Mouse (Mus musculus) right cerebral cortex, postnatal 36 days (tissue): ENCODE results near the gene Sfi1.
"Not testable (repeated sequence)": the region's sequence is repeated elsewhere in the genome, so short reads cannot be mapped to it uniquely, and the experiment has no call there.

Experiments used
- DNase-seq, 2 experiments: peaks; one replicate each; pipeline ENCODE4 v3.0.0; 2022; ENCODE audit warnings: low spot score in 2 of 2, mixed read lengths in 1 of 2

The Sfi1 gene

GRCm38 (mm10) chr11:3193363-3193762 lies at the start of gene Sfi1:
Gene Sfi1 (minus strand): TSS chr11:3193463.
- DNase-seq = no peak

- DNase-seq = no peak
Measured at GRCm38 (mm10) chr11:3242395-3242794, 49.1 kb upstream of the Sfi1 start.

DNA sequence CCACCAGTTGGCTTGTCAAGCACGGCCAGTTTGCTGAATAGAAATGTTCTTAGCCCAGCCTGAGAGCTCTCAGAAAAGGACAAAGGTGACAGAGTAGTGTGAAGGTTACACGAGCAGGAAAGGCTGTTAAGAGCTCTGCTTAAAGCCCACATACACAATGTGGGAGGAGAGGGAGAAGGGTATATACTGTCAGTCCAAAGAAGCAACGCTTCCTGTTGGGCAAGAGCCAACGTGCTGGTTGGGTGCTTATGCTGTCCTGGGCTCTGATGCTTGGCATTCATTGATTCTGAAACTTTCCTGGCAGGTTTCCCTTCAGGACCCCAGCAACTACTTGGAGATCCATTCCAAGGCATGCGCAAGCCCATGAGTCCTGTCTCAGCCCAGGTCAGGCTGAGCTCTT lies 42.0 kb upstream of the Sfi1 start:
- DNase-seq = no peak

DNA sequence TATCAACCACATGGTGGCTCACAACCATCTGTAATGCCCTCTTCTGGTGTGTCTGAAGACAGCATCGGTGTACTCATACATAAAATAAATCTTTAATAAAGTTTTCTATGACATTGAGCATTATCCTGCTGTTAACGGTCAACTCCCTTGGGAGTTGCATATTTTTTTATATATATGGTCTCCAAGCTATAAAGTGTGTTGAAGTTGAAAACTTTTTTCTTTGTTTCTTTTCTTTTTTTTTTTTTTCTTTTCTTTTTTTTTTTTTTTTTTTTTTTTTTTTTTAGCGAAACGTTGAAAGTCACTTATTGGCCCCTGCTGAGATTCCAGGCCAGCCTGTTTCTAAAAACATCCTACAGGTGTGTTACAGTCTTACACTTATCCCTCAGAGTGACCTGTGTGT lies 40.4 kb upstream of the Sfi1 start:
- no peak for DNase-seq

GRCm38 (mm10) chr11:3232248-3232647 lies 39.0 kb upstream of the Sfi1 start:
- no peak for DNase-seq

DNA sequence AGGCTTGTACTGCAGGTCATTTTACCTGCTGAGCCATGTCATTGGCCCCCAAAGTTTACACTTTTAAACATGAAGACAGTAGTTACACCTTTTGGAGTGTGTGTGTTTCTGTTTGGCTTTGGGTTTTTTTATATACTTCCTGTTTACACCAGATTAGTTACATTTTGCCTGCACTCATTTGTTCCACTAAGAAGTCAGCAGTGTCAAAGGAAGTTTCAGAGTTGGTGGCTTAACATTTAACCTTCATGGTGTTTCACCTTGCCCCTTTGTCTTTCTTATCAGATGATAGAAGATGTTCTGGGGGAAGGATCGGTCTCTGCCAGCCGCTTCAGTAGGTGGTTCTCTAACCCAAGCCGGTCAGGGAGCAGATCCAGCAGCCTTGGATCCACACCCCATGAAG lies 33.9 kb upstream of the Sfi1 start:
- DNase-seq = no peak

DNA sequence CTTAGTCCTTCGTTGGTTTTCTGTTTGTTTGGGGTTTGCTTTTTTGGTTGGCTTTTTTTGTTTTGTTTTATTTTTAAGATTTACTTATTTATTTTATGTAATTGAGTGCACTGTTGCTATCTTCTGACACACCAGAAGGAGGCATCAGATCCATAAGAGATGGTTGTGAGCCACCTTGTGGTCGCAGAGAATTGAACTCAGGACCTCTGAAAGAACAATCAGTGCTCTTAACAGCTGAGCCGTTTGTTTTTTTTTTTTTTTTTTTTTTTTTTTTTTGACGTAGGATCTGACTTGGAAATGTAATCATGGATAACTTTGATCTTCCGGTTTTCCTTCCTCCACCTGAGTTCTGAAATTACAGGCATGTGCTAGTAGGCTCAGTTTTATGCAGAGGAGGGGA lies 29.8 kb upstream of the Sfi1 start:
- DNase-seq = no peak

GRCm38 (mm10) chr11:3212526-3212925 lies 19.3 kb upstream of the Sfi1 start:
- no peak for DNase-seq

- no peak for DNase-seq
Measured at GRCm38 (mm10) chr11:3206783-3207182, 13.5 kb upstream of the Sfi1 start.

DNA sequence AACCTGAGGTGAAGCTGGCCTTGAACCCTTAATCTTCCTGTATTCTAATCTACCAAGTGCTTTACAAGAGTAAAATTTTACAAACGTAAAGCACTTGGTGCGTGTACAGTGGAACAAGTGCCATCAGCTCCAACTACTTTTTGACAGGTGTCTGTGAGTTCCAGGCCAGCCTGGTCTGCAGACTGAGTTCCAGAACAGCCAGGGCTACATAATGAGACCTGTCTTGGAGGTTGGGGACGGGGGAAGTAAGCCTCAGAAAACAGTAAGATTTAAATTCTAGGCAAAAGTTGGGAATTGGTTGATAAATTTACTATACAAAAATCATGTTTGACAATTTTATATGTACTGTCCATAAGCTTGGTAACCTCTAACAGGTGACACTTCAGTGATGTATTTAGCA lies 11.9 kb upstream of the Sfi1 start:
- DNase-seq = no peak

- DNase-seq = no peak
Measured at GRCm38 (mm10) chr11:3203771-3204170, 10.5 kb upstream of the Sfi1 start.

DNA sequence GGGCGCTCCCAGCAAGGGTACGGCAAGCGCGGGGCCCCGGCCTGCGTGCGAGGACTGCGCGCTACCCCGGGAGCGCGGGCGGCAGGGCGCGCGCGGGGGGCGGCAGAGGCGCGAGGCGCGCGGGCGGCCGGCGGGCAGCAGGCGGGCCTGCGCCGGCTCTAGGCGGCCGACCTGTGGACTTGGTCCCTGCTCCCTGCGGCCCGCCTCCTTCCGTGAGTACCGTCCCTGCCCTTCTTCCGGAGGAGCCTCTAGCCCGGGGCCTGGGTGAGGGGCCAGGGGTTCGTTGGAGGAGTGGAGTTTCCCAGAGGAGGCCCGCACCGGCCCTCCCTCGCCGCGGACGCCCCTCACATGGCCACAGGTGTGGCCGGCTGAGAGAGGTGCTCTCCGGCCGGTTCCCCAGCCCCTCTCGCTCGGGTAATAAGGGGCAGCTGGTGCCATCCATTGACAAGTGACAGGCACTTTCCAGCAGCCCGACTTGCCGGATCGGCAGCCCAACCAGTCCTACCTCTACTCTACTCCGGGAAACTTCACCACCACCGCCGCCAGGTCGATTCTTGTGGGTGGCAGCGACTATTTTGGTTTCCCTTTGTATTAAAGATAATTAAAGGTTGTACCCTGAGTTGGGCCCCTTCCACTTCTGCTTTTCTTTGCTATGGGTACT lies 9.6 kb upstream of the Sfi1 start:
- DNase-seq = peak in 1 of 2 experiments; percentile 30

GRCm38 (mm10) chr11:3202231-3202701 lies 9.0 kb upstream of the Sfi1 start, which contains the start of gene Eif4enif1:
Gene Eif4enif1 (plus strand): TSS chr11:3202392.
- DNase-seq = peak; percentile 80 to 86

DNA sequence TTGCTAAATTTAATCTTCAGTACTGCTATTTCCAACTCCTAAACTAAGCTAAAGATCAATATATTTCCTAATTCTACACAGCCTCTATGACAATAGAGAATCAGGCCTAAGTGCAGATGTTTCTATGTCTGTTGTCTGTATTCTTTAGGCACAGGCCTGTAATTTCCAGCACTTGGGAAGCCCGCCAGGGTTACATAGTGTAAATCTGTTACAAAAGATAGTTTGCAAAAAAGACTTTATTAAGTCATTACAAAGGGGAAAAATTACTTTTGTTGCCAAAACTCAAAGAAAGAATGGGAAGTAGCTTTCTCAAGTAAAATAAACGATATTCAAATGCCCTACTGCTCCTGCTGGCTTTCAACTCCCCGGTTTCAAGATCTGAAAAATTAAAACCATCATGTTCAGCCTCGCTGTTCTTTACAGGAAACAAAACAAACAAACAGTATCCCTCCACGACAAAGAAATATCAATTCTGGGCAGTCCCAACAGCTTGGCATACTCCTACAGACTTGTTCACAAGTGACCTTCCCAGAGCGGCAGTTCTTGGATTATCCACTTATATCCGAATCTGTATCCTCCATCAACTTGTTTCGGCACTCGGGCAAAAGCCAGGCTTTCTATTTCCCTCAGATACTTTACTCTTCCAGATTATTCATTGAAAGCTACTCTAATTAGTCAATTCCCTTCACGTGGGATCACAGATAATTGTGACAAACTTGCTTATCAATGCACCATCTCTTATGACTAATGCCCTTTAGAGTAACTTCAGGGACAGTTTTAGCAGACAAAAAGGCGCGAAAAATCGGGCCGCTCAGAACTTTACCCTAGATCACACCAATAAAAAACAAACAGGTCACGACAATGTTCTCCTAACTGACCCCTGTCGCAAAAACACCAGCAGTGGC lies 8.3 kb upstream of the Sfi1 start:
- no peak for DNase-seq

DNA sequence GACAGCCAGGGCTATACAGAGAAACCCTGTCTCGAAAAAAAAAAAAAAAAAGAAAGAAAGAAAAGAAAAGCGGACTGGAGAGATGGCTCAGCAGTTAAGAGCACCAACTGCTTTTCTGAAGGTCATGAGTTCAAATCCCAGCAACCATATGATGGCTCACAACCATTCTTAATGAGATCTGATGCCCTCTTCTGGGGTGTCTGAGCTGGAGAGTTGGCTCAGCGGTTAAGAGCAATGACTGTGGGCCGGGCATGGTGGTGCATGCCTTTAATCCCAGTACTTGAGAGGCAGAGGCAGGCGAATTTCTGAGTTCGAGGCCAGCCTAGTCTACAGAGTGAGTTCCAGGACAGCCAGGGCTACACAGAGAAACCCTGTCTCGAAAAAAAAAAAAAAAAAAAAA lies 7.4 kb upstream of the Sfi1 start:
- DNase-seq = not testable (repeated sequence)

DNA sequence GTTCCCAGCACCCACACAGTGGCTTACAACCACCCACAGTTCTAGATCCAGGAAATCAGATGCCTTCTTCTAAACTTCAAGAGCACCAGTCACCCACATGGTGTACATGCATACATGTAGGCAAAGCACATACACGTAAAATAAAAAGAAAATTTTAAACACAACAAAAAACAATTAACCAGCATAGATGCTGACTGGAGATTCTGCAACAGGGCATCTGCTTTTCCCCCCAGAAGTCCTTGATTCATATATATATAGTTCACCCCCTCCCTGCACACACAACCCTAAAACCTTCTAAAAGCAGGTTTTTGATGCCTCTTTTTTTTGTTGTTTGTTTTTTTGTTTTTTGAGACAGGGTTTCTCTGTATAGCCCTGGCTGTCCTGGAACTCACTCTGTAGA lies 10.6 kb downstream of the Sfi1 start:
- not testable (repeated sequence) for DNase-seq

DNA sequence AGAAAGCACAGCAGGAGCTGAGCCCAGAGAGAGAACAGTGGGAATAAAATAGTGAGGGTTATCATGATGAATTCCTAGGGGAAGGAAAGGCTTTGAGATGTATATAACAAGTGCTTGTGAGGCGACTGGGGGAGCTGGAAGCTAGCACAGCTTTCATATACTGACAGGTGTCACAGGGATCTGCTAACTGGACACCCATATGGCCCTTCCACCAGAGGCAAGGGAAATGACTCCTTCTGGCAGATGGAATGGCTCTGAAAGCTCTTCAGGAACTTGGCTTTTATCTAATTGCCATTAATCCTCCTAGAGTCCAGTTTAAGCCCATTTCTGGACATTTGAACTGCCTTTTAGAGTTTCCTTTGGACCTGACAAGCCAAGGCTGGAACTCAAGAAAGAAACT lies 11.3 kb downstream of the Sfi1 start:
- not testable (repeated sequence) for DNase-seq

DNA sequence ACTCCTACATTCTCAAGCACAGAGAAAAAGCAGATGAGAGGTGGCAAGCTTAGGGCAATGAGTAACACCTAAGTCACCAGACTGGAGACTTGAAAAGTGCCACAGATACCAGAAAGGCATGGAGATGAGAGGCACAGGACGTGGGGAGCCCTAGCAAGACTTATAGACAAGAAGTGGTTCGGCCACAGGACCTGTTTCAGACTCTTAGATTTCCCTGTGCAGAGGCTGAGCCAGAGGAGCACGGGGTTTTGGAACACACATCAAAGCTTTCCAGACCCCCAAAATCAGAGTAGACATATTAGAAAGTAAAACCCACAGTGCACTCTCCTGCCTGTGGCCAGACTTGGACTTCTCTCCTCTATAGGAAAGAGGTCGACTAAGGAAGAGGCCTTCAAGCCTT lies 12.0 kb downstream of the Sfi1 start:
- DNase-seq = peak; percentile 73 to 80

DNA sequence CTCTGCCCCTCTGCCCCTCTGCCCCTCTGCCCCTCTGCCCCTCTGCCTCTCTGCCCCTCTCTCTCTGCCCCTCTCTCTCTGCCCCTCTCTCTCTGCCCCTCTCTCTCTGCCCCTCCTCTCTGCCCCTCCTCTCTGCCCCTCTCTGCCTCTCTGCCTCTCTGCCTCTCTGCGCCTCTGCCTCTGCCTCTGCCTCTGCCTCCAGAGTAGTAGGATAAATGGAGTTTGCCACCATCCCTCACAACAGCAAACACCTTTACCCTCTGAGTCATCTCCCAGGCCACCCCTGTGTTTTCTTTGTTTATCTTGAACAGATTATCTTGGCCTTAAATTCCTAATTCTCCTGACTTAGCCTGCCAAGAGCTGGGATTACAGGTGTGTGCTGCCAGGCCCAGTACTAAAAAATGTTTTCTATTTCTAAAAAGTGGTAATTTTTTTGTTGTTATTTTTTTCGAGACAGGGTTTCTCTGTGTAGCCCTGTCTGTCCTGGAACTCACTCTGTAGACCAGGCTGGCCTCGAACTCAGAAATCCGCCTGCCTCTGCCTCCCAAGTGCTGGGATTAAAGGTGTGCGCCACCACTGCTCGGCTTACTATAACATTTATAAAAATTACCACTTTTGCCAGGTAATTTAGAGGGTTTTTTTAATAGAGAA lies 12.6 kb downstream of the Sfi1 start:
- DNase-seq = not testable (repeated sequence)

DNA sequence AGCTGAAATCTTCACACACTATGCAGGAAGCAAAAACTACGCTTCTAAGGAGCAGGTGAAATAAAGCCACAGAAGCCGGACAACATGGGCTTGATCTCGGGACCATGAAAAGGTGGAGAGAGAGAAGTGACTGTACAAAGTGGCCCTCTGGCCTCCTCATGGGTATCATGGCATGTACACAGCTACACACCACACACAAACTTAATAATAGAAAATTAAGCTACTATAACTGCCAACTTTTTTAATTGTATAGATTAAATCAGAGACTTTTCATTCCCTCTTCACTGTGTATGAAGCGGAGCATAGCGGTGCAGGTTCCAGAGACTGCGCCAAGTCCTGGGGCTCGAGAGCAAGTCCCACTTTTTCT lies 13.6 kb downstream of the Sfi1 start:
- not testable (repeated sequence) for DNase-seq

DNA sequence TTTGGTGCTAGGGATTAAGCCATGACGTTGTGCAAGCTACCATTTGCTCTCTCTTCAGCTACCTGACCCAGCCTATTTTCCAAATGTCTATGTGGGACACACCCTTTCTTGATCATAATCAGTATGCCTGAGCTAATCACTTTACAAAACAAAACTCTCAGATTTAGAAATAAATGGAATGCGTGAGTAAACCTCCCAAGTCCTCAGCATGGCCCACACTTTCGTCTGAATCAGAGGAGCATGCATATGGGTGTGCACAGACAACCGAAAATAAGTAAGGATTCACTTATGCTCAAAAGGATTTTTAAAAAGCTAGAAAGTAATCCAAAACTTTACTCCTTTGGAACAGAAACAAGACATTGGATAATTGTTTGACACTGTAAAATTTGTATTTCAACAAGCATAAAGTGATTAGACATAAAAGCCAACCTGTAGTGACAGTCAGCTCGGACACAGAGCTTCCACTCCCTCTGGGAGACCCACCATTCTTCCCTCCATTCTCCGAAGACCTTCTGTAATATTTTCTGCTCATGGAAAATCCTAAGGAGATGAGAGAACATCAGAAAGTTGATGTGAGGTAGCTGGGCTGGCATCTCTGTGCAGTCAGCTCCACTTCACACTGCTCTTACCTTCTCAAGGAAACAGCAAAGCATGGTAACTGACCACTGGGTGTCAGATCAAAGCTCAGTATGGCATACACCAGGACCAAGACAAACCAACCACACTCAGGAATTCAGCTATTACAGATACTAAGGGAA lies 14.1 kb downstream of the Sfi1 start:
- DNase-seq = not testable (repeated sequence)
